Mouse (Mus musculus): ENCODE measurements around the gene Ldah. TPM values are rescaled to one million over a fixed set of nuclear protein-coding genes. Genes with fewer than 3 reads are reported as not detected.
"Not testable (repeated sequence)": the region's sequence is repeated elsewhere in the genome, so short reads cannot be mapped to it uniquely, and the experiment has no call there.

Gene Ldah
- not detected in 2 replicates for polyA plus RNA-seq (2012; ENCODE audit: insufficient read depth, insufficient read length, low replicate concordance, missing spikeins)

- peak within 1 kb of the TSS; percentile 8; the same call in 1 of the 2 replicates for H3K27ac ChIP-seq (ENCODE audit: insufficient read depth, low read depth, low read length)
- WGBS, result under 1% methylated on average over 34 of the region's 34 CpGs
- peak within 1 kb of the TSS; percentile 62 for H3K4me3 ChIP-seq (ENCODE audit: insufficient read depth, low read depth, low read length)
- peak; percentile 69 for TF ChIP-seq POLR2A (IDR thresholded peaks at IDR 0.05; ENCODE audit: insufficient read depth, low read depth, low read length)
- peak; percentile 37; the same call in 1 of the 2 replicates for TF ChIP-seq CTCF (IDR thresholded peaks at IDR 0.05; ENCODE audit: insufficient read depth, low read depth, low read length)
- H3K4me1 ChIP-seq (ENCODE audit: control insufficient read depth, insufficient read depth, low read length), result no peaks in the 10 kb centered on the region
Observed at GRCm38 (mm10) chr12:8207978-8208403, at the start of gene Ldah. Gene Ldah, plus strand, starts transcription at chr12:8208107.

DNA sequence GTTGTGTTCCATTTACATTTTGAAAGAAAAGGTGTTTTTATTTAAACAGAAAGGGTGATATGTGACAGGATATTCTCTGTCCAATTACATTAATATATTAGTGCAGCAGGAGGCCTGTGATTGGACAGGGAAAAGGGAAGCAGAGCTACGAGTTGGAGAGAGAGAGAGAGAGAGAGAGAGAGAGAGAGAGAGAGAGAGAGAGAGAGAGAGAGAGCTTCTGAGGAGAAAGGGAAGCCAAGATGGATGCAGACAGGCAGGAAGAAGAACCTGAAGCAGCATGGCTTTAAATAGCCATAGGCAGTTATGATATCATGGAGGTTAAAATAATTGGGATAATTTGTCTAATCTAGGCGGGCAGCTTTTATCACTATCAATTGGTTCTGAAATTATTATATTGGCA is 40.2 kb upstream of the Ldah start:
- Histone ChIP-seq H3K27ac (ENCODE audit: insufficient read depth, low read depth, low read length) (no peak overlapping the region), H3K4me3 (ENCODE audit: insufficient read depth, low read depth, low read length) (no peak overlapping the region), H3K4me1 (ENCODE audit: control insufficient read depth, insufficient read depth, low read length) (no peaks in the 10 kb centered on the region)
- TF ChIP-seq POLR2A (IDR thresholded peaks at IDR 0.05; ENCODE audit: insufficient read depth, low read depth, low read length) (no peak), CTCF (IDR thresholded peaks at IDR 0.05; ENCODE audit: insufficient read depth, low read depth, low read length) (no peak)
- WGBS, result 54% methylated on average over 2 of the region's 2 CpGs

DNA sequence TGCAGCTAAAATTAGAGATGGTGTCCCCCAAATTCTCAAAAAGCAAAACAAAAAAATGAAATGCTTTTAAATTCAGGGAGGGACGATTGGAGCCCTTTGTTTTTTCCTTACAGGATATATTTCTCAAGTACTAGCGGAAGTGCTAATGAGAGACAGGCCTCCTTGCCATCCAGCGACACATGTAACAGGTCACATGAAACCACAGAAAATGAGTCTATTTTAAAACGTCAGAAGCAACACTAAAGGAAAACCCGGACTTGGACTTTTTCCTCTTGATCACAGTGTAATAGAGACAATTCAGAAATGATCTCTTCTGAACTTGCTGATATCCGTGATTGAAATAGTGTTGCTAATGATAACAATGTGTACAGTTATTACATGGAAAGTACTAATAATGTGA is 27.0 kb upstream of the Ldah start:
- TF ChIP-seq POLR2A (IDR thresholded peaks at IDR 0.05; ENCODE audit: insufficient read depth, low read depth, low read length) (no peak), CTCF (IDR thresholded peaks at IDR 0.05; ENCODE audit: insufficient read depth, low read depth, low read length) (no peak)
- Histone ChIP-seq H3K4me3 (ENCODE audit: insufficient read depth, low read depth, low read length) (no peak overlapping the region), H3K27ac (ENCODE audit: insufficient read depth, low read depth, low read length) (no peak overlapping the region), H3K4me1 (ENCODE audit: control insufficient read depth, insufficient read depth, low read length) (no peaks in the 10 kb centered on the region)
- WGBS, result 60% methylated on average over 6 of the region's 6 CpGs

GRCm38 (mm10) chr12:8181744-8182143 is 26.2 kb upstream of the Ldah start:
- no peaks in the 10 kb centered on the region for H3K4me1 ChIP-seq (ENCODE audit: control insufficient read depth, insufficient read depth, low read length)
- H3K4me3 ChIP-seq (ENCODE audit: insufficient read depth, low read depth, low read length), result no peak overlapping the region
- TF ChIP-seq POLR2A (IDR thresholded peaks at IDR 0.05; ENCODE audit: insufficient read depth, low read depth, low read length), result no peak

DNA sequence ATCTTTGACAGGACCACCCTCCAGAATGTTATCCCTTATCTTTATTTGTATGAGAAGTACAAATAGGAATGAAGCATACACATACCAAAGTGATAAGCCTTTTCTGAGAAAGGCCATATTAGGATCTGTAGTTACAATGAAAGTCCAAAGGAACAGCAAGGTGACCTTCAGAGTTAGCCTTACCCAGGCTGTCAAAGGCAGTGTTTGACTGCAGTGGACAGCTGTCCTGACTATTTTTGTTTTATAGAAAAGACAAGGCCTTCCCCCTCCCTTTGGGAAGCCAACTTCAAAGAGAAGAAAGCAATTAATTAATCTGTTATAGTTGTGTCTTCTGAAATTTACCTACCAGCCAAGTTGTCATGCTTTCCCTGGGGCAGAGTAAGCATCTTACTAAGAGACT is 23.4 kb upstream of the Ldah start:
- no peak overlapping the region for H3K27ac ChIP-seq (ENCODE audit: insufficient read depth, low read depth, low read length)
- no peaks in the 10 kb centered on the region for H3K4me1 ChIP-seq (ENCODE audit: control insufficient read depth, insufficient read depth, low read length)
- H3K4me3 ChIP-seq (ENCODE audit: insufficient read depth, low read depth, low read length), result no peak overlapping the region
- no peak for TF ChIP-seq POLR2A (IDR thresholded peaks at IDR 0.05; ENCODE audit: insufficient read depth, low read depth, low read length)
- no peak for TF ChIP-seq CTCF (IDR thresholded peaks at IDR 0.05; ENCODE audit: insufficient read depth, low read depth, low read length)

More at GRCm38 (mm10) chr12:8181744-8182143, 26.2 kb upstream of the Ldah start:
- H3K27ac ChIP-seq (ENCODE audit: insufficient read depth, low read depth, low read length), result no peak overlapping the region

DNA sequence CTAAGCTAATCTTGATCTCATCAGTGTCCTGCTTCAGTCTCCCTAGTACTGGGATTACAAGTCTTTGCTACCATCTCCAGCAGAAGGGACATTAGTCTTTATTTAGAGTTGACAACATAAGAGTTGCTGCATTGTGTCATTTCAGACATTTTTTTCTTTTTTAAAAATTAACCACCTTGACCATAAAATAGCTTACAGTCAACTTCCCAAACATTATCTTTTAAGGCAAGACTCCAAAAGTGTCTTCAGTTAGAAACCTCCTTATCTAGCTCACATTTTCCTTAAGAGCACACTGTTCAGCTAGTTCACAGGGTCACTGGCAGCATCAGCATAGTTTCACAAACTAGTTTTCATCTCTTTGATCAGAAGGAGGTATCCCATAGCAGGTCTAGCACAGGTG is 19.7 kb upstream of the Ldah start:
- Histone ChIP-seq H3K4me3 (ENCODE audit: insufficient read depth, low read depth, low read length) (no peak overlapping the region), H3K4me1 (ENCODE audit: control insufficient read depth, insufficient read depth, low read length) (no peaks in the 10 kb centered on the region), H3K27ac (ENCODE audit: insufficient read depth, low read depth, low read length) (no peak overlapping the region)
- TF ChIP-seq CTCF (IDR thresholded peaks at IDR 0.05; ENCODE audit: insufficient read depth, low read depth, low read length) (no peak), POLR2A (IDR thresholded peaks at IDR 0.05; ENCODE audit: insufficient read depth, low read depth, low read length) (no peak)

- not testable (repeated sequence) for H3K4me3 ChIP-seq (ENCODE audit: insufficient read depth, low read depth, low read length); H3K4me1 ChIP-seq (ENCODE audit: control insufficient read depth, insufficient read depth, low read length); H3K27ac ChIP-seq (ENCODE audit: insufficient read depth, low read depth, low read length)
- whole genome bisulfite sequencing, result 84% methylated on average over 15 of the region's 15 CpGs
Observed at GRCm38 (mm10) chr12:8188796-8189535, 18.9 kb upstream of the Ldah start.

- H3K4me3 ChIP-seq (ENCODE audit: insufficient read depth, low read depth, low read length), result no peak overlapping the region
- no peaks in the 10 kb centered on the region for H3K4me1 ChIP-seq (ENCODE audit: control insufficient read depth, insufficient read depth, low read length)
- no peak for TF ChIP-seq POLR2A (IDR thresholded peaks at IDR 0.05; ENCODE audit: insufficient read depth, low read depth, low read length)
- TF ChIP-seq CTCF (IDR thresholded peaks at IDR 0.05; ENCODE audit: insufficient read depth, low read depth, low read length), result no peak
- 59% methylated on average over 3 of the region's 3 CpGs for whole genome bisulfite sequencing
- H3K27ac ChIP-seq (ENCODE audit: insufficient read depth, low read depth, low read length), result no peak overlapping the region
Observed at GRCm38 (mm10) chr12:8189722-8190121, 18.2 kb upstream of the Ldah start.

GRCm38 (mm10) chr12:8205721-8206120 is 2.2 kb upstream of the Ldah start:
- Histone ChIP-seq H3K27ac (ENCODE audit: insufficient read depth, low read depth, low read length) (no peak overlapping the region), H3K4me1 (ENCODE audit: control insufficient read depth, insufficient read depth, low read length) (no peaks in the 10 kb centered on the region), H3K4me3 (ENCODE audit: insufficient read depth, low read depth, low read length) (no peak overlapping the region)
- 77% methylated on average over 2 of the region's 2 CpGs for WGBS
- no peak for TF ChIP-seq CTCF (IDR thresholded peaks at IDR 0.05; ENCODE audit: insufficient read depth, low read depth, low read length)
- no peak for TF ChIP-seq POLR2A (IDR thresholded peaks at IDR 0.05; ENCODE audit: insufficient read depth, low read depth, low read length)

DNA sequence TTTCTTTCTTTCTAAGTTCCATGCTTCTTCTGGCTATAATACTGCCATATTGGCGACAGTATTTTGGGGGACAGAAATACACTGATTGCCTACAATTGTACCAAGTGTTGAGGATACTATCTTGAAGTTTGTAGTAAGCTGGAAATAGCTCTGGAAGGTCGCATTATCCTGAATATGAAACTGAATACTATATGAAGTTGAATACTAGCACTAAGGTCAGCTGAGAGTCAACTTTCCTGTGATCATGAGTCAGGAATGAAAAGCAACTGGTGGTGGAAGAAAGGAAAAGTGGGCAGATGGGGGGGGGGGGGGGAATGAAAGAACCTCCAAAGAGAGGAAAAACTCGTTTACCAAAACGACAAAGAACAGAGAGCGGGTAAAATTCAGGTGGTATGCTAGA is 329 bp upstream of the Ldah start:
- Histone ChIP-seq H3K4me3 (ENCODE audit: insufficient read depth, low read depth, low read length) (peak overlapping the region; percentile 62), H3K27ac (ENCODE audit: insufficient read depth, low read depth, low read length) (no peak overlapping the region)
- 21% methylated on average over 5 of the region's 5 CpGs for WGBS

More for the DNA sequence above, 329 bp upstream of the Ldah start:
- no peak for TF ChIP-seq POLR2A (IDR thresholded peaks at IDR 0.05; ENCODE audit: insufficient read depth, low read depth, low read length)
- no peak for TF ChIP-seq CTCF (IDR thresholded peaks at IDR 0.05; ENCODE audit: insufficient read depth, low read depth, low read length)
- no peaks in the 10 kb centered on the region for H3K4me1 ChIP-seq (ENCODE audit: control insufficient read depth, insufficient read depth, low read length)

All from olfactory bulb, adult 2 months (tissue).